Mouse (Mus musculus): ENCODE measurements at regions not wholly inside any gene's neighbourhood (a gene's known extent, or its start where the extent isn't known, plus 50 kb on each side); places are given as distances from the start of the nearest gene placed in this dataset.
"Not testable (repeated sequence)": the region's sequence is repeated elsewhere in the genome, so short reads cannot be mapped to it uniquely, and the experiment has no call there.

DNA sequence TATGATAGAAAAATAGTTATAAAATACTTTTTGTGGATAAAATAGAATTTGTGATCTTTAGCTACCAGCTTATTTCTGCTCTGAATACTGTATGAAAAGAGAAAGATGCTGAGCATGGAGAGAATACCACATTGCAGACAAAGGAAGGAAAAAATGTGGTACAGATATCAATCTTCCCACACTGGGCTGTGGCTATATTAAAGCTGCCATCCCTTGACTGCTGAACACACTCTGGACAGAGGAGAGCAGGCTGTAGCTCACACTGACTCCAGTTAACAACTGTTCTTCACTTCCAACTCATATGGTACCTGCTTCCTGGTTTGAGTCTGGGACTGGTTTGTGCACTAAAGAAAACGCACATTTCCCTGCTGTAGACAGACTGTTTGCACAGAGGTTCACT, 76.7 kb upstream of the Try4 start:
- intact Hi-C loops (cut with DNase I): no loop called here
- DNase-seq (ENCODE audit: extremely low spot score in 1 of 2, low spot score in 2 of 2): no peak

DNA sequence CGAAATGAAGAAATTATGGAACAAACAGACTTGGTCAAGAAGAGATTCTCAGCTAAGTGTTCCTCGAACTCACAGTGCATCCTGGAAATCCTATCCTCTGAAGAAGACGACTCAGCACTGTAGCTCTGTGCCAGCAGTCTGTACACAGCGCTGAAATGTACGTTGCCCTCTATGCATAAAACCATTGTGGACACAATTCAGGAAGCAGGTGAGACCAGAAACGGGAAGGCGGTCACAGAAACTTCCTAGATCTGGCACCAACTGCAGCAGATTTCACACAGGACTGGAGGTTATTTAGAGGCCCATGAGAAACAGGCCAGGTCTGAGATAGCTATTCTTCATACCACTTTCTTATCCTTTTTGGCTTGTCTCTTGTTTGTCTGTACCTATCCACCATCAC, 83.7 kb upstream of the Try4 start:
- intact Hi-C loops (cut with DNase I): no loop called here
- no peak for DNase-seq (ENCODE audit: extremely low spot score in 1 of 2, low spot score in 2 of 2)

- DNase-seq (ENCODE audit: extremely low spot score in 1 of 2, low spot score in 2 of 2): no peak
- intact Hi-C loops (cut with DNase I): no loop called here
Measured at GRCm38 (mm10) chr6:41215857-41216256, 86.2 kb upstream of the Try4 start.

GRCm38 (mm10) chr6:41205864-41206263, 96.2 kb upstream of the Try4 start:
- no peak for DNase-seq (ENCODE audit: extremely low spot score in 1 of 2, low spot score in 2 of 2)
- intact Hi-C loops (cut with DNase I): no loop called here

DNA sequence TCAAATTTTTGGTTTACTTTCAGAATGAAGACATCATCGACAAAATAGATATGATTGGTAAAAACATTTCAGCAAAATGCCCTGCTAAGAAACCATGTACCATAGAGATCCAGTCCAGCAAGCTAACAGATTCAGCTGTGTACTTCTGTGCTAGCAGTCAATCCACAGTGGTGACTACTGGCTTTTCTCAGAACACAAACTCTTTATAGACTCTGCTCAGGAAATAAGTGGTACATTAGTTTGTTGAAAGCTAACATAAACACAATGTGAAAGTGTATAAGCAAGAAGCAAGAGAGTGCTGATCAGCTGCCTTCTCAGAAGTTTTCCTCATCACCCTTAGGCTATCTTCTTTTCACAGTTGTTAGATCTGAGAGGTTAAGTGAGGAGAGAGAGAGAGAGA, 99.2 kb upstream of the Try4 start:
- intact Hi-C loops (cut with DNase I): no loop called here
- DNase-seq (ENCODE audit: extremely low spot score in 1 of 2, low spot score in 2 of 2): no peak

- intact Hi-C loops (cut with DNase I): no loop called here
Measured at GRCm38 (mm10) chr6:41202302-41202701, 99.8 kb upstream of the Try4 start.

DNA sequence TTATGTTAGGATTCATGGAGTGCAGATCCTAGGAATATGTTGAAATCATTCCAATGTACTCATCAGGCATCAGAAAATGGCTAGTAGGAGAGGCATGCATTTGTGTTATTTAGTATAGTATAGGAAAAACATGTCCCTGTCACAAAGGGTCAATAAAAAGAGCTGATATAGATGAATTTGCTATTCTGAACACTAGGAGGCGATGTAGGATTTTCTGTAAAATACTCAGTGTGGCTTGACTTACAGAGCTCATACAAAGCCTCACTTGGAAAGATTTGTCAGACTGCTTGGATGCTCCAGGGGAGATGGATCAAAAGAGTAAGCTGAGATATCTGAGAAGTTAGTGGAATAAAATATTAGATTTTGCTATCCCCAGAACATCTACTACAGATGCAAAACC, 107.6 kb upstream of the Try4 start:
- intact Hi-C loops (cut with DNase I): loop anchor here (10.0 kb wide), 1 partner anchor 360 kb away; no protein-coding TSS in a partner anchor
- DNase-seq (ENCODE audit: extremely low spot score in 1 of 2, low spot score in 2 of 2): peak in 1 of 2 experiments; percentile 13

More at GRCm38 (mm10) chr6:41202302-41202701, 99.8 kb upstream of the Try4 start:
- no peak for DNase-seq (ENCODE audit: extremely low spot score in 1 of 2, low spot score in 2 of 2)

- intact Hi-C loops (cut with DNase I): loop anchor here (10.0 kb wide), 1 partner anchor 363 kb away; no protein-coding TSS in a partner anchor
- no peak for DNase-seq (ENCODE audit: extremely low spot score in 1 of 2, low spot score in 2 of 2)
Measured at GRCm38 (mm10) chr6:41191734-41192326, 110.2 kb upstream of the Try4 start.

- intact Hi-C loops (cut with DNase I): no loop called here
- DNase-seq (ENCODE audit: extremely low spot score in 1 of 2, low spot score in 2 of 2): no peak
Measured at GRCm38 (mm10) chr6:41188910-41189309, 113.2 kb upstream of the Try4 start.

GRCm38 (mm10) chr6:41187966-41188365, 114.1 kb upstream of the Try4 start:
- DNase-seq (ENCODE audit: extremely low spot score in 1 of 2, low spot score in 2 of 2): no peak
- intact Hi-C loops (cut with DNase I): no loop called here

DNA sequence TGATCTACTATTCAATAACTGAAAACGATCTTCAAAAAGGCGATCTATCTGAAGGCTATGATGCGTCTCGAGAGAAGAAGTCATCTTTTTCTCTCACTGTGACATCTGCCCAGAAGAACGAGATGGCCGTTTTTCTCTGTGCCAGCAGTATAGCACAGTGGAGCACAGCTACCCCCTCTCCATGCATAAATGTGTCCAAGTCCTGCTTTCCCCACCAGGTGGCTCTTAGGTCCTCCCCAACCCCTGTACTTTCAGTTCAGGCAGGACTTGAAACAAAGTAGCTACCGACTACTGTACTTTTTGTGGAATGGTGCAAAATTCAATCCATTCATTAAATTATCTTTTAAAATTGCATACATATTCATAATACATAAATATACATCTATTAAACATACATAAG, 123.2 kb upstream of the Try4 start:
- intact Hi-C loops (cut with DNase I): no loop called here
- DNase-seq (ENCODE audit: extremely low spot score in 1 of 2, low spot score in 2 of 2): no peak

DNA sequence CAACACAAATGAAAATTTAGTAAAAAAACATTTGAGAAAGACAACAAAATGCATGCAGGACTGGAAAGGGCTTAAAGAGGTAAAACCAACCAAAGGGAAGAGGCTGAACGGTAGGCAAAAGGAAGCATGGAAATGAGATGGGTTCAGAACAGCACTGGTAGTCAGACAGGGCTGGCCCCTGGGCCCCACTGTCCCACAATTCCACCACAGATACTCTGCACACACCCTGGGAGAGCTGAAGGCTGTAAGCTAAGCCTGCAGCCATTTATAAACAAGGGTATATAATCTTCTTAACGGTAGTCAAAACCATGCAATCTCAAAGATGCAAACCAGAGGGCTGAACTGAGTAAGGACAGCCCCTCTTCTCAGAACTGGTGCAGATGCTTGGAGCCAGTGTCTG, 124.0 kb upstream of the Try4 start:
- no peak for DNase-seq (ENCODE audit: extremely low spot score in 1 of 2, low spot score in 2 of 2)
- intact Hi-C loops (cut with DNase I): no loop called here

DNA sequence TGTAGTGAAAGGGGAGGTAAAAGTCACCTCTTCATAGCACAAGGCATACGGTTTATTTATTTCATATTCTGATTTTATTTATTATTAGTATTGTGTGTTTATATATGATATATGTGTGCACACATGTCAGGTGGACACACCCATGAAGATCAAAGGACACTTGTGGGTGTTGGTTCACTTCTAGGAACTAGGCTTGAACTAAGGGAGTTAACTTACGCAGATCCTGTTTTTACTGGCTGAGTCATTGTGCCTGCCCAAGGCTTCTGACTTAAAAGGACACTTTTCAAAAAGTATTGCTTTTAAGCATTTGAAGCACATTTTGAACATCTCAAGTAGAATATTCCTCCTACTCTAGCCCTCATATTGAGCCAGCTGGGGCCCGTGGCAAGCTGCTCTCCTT, 124.9 kb upstream of the Try4 start:
- intact Hi-C loops (cut with DNase I): no loop called here
- DNase-seq (ENCODE audit: extremely low spot score in 1 of 2, low spot score in 2 of 2): no peak

- DNase-seq (ENCODE audit: extremely low spot score in 1 of 2, low spot score in 2 of 2): no peak
- intact Hi-C loops (cut with DNase I): no loop called here
Measured at GRCm38 (mm10) chr6:41176034-41176433, 126.0 kb upstream of the Try4 start.

- DNase-seq (ENCODE audit: extremely low spot score in 1 of 2, low spot score in 2 of 2): no peak
- intact Hi-C loops (cut with DNase I): no loop called here
Measured at GRCm38 (mm10) chr6:41163491-41163890, 128.2 kb upstream of the 2210010C04Rik start.

DNA sequence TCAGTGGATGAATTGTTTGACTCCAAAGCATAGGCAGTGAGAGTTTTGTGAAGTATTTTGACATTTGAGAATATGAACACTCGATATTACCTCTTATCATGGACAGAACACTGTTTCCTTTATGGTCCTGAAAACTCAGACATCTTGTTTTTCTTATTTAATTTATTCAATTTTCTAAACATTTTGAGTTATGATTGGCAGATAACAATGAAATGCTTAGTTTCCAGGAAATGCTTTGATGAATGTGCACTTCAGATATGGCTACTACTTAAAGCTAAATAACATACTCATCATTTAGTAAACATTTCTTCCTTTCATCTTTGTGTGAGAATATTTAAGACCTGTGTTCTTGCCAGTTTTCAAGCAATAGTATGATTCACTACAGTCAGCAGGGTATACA, 126.4 kb upstream of the 2210010C04Rik start:
- no peak for DNase-seq (ENCODE audit: extremely low spot score in 1 of 2, low spot score in 2 of 2)

DNA sequence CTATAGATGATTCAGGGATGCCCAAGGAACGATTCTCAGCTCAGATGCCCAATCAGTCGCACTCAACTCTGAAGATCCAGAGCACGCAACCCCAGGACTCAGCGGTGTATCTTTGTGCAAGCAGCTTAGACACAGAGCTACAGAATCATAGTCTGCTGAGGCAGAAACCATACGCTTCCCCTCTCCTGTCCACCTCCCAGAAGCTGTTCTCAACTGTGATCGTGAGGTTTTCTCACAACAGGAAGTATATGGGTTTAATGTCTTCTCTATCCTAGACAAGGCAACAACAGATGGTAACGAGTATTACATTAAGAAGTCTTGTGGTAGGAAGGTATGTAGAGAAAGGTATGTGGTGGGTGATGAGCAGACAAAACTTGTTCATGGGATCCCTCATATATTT, 116.8 kb upstream of the 2210010C04Rik start:
- DNase-seq (ENCODE audit: extremely low spot score in 1 of 2, low spot score in 2 of 2): no peak
- intact Hi-C loops (cut with DNase I): no loop called here

More for the DNA sequence above, 126.4 kb upstream of the 2210010C04Rik start:
- intact Hi-C loops (cut with DNase I): no loop called here

DNA sequence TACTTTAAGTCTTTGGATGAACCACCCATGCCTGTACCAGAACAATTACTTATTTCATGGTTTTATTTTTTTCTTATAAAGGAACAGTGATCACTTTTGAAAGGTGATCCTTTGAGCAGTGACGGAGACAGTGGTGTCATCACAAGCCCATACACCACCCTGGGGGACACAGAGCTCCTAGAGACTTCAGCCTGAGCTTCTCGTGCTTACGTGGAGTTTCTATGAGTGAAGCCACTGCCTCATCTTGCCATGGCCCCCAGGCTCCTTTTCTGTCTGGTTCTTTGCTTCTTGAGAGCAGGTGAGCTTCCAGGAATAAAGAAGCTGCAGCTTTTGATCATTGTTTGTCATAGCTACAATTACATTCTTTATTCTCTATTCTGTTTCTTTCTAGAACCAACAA, 116.2 kb upstream of the 2210010C04Rik start:
- DNase-seq (ENCODE audit: extremely low spot score in 1 of 2, low spot score in 2 of 2): no peak
- intact Hi-C loops (cut with DNase I): no loop called here

- no peak for DNase-seq (ENCODE audit: extremely low spot score in 1 of 2, low spot score in 2 of 2)
- intact Hi-C loops (cut with DNase I): no loop called here
Measured at GRCm38 (mm10) chr6:41140916-41141315, 105.6 kb upstream of the 2210010C04Rik start.

- intact Hi-C loops (cut with DNase I): loop anchor here (5.0 to 10.0 kb wide), 2 partner anchors 420 to 627 kb away; no protein-coding TSS in a partner anchor
Measured at GRCm38 (mm10) chr6:41137401-41137777, 102.1 kb upstream of the 2210010C04Rik start.

More at GRCm38 (mm10) chr6:41137401-41137777, 102.1 kb upstream of the 2210010C04Rik start:
- not testable (repeated sequence) for DNase-seq (ENCODE audit: extremely low spot score in 1 of 2, low spot score in 2 of 2)

Data from left cerebral cortex, postnatal 10 days (tissue).